Mouse (Mus musculus) layer of hippocampus, postnatal 36 days (tissue): Measurements from ENCODE around the gene Ppfibp1. TPM values are rescaled to one million over a fixed set of nuclear protein-coding genes. Genes with fewer than 3 reads are reported as not detected.

ENCODE experiments used
- DNase-seq, 2 experiments: peaks; one replicate each; pipeline ENCODE4 v3.0.0; 2022
- total RNA-seq, 2 experiments: library from RNA; stranded (reverse); gene quantifications; 2 replicates each; pipeline ENCODE4 v1.2.3; 2021

Gene Ppfibp1
- total RNA-seq, 2 experiments from 2014 or later = 41.2 to 44.2 TPM

DNA sequence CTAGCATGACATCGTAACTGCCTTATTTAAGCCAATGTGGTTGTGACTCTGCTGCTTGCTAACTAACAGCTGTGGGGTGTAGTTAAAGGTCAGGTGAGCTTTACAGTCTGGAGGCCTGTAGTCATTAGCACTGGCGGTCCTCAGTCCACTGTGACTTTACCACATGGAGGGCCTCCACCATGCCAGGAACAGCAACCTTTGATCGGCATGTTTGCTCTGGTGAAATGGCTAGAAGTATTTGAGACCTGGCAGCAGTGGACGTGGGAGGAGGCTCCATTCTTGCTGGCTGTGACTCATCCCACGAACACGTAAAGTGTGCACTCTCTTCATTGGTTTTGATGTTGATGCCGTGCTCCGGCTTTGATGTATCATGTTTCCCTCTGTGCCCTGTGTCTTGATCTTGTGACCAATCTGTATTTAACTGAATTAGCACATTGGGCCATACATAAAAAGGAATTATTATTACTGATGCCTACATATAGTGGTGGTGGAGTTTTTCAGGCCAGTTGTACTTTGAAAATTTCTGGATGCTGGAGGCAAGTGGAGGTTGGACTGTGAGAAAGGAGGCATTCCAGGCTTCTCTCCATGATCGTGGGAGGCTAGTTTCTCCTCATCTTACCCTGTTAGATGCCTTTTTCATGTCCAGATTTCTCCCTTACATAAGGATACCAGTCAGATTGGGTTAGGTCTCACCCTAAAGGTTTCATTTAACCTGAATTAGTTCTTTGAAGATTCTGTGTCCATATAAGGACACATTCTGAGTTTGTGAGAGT lies 71.8 kb downstream of the Ppfibp1 start:
- DNase-seq = no peak

DNA sequence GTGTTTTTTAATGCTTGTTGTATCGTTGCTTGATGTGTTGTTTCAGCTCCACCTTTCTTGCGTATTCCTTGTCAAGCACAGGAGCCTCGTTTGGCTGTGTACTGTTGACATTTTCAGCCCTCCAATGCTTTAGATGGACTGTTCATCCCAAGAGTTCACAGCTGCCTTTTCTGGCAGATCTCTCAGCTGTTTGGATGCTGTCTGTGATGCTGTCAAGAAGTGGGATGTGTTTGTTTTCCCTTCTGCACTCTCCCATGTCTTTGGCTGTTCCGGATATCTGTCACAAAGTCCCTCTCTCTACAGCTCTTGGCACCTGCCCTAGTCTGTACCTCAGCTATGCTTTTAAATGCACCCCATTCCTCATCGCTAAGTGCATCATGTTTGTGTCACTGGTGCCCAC lies 72.7 kb downstream of the Ppfibp1 start:
- no peak for DNase-seq

DNA sequence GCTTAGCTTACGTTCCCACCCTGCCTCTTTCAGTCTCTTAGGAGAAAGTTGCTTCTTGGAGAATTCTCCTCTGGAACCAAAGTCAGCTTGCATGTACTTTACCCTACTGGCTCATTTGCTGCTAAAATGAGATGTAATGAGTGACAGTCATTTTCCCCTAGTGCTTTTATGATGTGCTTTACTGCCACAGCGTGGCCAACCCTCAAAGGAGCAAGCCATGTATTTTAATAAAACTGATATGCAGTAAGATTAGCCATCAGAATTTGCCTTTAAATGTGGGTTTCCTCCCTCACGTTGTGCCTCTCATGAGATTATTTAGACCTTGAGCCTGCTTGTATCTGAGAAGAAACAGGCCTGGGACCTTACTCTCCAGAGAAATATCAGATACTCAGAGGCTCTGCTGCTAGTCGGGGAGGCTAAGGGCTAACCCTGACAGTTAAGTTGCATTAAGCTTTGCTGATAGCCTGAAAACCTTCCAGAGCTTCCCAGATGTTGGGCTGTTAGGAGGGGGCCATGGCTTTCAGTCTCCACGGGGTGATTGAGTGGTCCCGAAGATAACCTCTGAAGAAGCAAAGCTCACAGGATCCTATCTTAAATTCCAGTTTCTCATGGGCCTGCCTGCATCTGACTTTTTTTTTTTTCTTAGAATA lies 73.7 kb downstream of the Ppfibp1 start:
- no peak for DNase-seq

DNA sequence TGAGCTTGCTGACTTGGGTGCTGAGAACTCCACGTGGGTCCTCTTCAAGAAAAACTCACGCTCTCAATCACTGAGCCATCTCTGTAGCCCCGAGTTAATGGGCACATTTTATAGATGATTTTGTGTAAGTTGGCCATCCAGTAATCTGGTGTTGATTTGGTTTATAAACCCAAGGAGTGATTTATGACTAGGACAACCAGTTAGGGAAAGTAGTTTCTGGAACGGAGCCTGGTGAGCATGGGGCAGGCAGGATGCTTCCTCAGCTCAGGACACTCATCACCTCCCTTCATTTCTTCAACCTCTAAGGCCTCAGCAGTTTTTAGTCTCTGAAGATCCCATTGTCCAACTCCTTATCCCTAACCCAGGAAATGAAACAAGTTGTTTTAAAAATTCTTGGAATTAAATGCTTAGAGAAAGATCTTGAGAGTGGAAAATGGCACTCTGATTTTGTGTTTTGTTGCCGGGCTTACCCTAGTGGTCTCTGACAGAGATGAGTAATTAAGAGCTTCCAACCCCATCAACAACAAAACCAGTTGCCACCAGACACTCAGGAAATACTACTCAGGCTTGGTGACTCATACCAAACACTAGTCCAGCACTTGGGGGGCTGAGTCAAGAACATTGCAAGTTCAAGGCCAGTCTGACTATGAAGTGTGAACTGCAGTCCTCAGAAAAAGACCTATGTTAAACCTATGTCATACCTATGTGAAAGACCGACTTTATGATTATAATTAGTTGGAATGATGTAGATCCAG lies 75.3 kb downstream of the Ppfibp1 start:
- DNase-seq = no peak

DNA sequence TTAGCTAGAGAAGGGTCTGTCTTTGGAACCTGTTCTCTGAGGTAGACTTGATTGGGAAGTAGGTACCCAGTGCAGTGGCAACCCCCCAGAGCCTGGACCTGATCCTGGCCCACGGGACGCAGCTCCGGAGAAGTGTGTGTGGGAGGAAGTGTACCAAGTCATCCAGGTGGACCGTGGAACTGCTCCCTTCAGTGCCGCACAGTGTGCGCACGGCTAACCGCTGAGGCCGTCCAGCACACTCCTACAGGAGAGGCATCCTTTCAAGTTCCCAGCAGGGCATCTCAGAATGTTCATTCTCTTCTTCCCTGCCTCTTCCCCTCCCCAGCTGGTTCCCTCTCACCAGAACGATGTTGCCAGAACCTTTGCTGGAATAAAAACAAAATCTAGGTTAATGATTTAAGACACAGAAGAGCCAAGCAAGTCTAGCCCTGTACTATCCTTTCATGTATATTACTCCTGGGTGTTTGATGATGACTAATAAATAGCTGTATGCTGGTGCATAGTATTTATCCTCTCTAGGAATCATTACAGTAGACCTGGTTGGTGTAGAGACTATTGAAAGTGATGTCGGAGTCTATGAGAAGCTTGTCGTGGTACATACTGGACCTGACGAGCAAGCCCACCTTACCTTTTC lies 77.0 kb downstream of the Ppfibp1 start:
- DNase-seq = no peak

DNA sequence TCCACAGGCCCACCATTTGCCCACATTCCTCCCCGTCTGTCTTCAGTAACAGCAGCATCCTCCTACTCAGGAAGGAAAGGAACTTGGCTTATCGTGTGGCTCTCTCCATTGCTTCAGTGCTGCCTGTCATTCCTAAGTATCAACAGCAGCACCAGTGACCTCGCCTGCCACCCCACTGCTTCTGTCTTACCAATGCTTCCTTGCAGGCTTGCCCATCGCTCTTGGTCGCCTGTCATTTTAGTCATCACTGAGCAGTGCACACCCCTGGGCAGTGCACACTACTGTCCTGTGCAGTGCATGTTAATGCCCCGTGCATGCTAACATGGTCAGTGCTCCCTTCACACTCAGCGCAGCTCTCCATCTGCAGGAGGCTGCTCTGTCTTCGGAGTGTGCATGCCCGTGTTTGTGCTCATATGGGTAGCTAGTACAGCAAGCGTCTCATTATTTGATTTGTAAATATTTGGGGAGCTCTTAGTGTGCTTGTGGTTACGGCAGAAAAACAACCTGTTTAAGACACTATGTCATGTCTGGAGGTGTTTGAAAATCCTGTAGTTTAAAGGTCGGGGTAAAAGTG lies 78.2 kb downstream of the Ppfibp1 start:
- DNase-seq = no peak

DNA sequence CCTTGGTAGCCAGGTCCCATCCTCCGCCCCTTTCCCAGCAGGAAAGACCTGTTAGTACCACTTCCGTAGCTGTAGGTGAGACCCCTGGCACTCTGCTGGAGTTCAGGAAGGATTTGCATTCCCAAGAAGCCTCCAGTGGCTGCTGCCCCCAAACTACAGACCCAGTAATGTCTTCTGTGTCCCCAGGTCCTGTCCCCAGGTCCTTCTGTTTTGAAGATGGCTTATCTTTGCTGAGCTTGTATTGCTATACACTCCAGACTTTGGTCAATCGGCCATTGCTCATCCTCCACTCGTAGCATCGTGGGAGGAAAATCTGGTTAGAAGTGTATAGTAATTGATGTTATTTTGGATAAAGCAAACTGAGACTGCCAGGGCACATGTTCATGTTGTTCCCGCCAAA lies 79.5 kb downstream of the Ppfibp1 start:
- DNase-seq = no peak

DNA sequence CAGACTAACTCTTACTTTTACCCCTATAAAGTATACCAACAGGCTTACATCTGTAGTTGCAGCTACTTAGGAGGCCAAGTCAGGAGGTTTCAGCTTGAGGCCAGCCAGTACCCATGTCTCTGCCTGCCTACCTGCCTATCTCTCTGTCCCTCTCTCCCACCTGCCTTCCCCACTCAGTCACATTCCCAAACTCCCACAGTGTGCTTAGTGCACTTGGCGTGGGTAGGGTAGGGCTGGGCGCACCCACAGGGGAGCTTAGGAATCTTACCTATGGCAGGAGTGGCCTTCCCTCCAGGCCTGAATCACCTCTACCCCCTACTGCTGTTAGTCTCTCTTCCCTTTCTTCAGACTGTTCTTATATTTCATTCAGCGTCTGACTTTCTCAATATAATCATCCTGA lies 82.5 kb downstream of the Ppfibp1 start:
- DNase-seq = no peak

DNA sequence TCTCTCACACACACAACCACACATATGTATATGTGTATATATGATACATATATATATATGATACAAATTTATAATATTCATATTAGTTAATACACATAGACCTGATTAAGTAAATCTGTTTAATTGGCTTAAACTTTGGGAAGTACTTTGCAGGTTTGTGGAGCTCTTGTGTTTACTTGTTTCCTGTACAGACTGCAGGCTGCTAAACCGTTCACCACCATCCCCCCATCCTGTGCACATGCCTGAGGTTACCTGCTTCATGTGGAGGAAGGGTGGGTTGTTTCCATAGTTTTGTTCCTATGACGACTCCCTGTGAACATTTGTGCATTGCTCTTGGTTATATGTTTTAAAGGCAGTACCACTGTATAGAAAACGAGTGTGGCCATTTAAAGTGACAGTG lies 83.1 kb downstream of the Ppfibp1 start:
- no peak for DNase-seq

DNA sequence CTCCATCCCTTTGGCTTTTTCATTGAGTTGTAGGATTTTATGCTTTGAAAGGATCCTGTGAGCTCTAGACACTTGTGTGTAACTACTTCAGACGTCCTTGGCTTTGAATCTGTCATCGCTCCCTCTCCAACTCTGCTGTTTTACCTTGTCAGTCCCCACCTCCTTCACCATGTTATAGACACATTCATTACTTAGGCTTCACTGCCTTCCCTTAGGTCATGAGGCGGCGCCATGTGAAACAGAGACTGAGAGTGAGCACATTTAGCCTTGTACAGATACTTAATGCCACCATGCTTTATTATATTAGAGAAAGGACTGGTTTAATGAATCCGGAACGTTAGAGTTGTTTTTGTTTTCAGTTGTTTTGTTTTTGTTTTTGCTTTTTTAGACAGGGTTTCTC lies 83.7 kb downstream of the Ppfibp1 start:
- DNase-seq = no peak

DNA sequence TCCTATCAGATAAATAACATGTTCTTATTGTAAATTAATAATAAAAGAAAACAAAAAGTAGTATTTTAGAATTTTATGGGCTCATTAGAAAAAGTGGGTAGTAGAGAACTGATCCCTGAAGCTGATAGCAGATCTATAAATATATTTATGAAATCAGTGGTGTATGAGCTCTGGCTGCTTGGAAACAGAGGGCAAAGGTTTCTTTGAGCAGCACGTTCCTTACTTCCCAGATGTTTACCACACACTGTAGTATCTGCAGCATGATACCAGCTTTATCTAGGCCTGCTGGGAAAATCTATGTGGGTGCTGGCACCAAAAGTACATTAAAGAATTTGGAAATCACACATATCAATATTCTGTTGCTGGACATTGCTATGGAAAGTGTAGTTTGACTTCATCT lies 84.5 kb downstream of the Ppfibp1 start:
- DNase-seq = no peak

DNA sequence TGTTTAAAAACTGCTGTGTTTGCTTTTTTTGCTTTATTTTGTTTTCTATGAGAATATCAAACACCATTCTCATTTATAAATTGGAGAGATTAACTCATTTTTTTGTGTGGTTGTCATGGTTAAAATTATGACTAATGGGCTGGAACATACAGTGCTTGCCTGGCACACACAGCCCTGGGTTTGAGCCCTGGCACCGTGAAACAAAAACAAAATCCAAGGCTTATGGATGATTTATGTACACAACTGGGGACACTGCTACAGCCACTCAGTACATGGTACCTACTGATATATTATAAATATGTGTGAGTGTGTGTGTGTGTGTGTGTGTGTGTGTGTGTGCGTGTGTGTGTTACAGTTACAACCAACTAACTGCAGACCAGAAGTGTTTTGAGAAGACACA lies 85.1 kb downstream of the Ppfibp1 start:
- DNase-seq = no peak

DNA sequence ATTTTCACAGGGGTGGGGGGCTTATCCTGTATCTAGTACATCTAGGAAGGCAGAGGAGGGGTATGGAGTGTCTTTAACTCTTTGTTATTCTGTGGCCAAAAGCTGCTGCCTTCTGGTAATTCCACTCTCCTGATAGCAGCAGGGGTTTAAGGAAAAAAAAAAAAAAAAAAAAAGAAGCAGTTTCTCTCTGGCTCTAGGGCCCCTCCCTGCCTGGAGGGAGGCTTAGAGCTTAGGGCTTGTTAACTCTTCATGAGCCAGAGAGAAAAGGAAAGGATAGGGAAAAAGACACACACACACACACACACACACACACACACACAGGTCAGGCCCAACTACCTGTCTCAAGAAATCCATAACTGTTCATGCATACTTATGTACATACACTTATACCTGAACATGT lies 85.5 kb downstream of the Ppfibp1 start:
- no peak for DNase-seq

DNA sequence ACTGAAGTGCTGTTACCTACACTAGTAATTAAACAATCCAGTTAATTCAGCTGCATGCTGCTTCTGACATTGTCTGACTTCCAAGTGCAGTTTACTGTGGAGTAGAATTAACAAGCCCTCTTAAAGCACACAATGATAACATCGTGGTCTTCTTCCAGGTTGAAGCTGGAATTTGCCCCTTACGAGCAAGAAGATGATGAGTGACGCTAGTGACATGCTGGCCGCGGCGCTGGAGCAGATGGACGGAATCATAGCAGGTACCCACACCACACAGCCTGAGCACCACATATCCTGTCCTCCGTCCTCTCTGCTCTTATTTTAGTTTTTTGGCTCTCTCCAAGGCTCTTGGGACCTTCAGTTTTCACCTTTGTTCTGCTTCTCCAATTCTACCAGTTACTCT lies 88.2 kb downstream of the Ppfibp1 start:
- no peak for DNase-seq

DNA sequence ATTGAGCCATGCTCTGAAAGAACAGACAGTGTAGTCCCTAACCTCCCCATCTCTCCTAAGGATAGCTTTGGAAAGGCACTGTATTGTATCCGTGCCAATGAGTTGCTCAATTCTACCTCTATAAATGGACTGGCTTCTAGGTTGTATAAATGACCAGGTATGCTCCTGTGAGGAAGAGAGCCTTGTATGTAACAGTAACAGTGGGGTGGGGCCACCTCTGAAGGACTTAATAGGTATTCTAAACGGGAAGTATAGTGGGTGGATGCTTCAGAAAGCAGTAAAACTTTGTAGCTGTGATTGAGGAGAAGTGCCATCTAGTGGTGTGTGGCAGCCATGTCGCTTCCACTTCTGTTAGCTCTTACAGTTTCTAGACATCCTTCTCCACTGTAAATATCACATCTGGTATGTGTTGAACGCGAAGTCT lies 90.4 kb downstream of the Ppfibp1 start:
- DNase-seq = no peak

DNA sequence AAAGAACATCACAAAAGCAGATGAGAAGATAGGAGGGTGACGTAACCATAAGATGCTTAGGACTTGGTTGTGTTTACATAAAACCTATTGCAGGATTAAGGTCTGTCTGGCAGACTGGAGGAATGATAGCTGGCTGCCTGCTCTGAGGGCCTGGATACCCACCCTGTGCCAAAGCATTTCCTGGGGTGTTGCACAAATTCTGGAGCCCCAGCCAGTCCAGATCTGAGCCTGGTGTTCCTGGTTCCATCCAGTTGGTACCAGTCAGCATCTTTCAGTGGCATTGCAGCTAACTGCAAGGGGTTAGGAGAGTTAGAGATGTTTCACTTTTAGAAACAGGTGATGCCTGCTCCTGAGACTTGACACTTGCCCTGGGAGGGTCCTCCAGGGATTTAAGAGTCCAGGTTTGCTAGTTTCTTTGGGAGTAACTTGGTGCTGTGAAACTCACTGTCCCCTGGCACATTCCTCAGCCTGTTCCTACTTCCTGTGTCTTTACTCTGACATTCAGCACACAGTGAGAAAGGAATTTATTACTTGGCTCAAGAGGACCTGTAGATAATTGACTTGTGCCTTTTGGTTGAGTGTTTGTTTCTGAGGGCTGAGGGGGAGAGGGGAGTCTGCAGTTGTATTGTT lies 90.9 kb downstream of the Ppfibp1 start:
- DNase-seq = no peak

DNA sequence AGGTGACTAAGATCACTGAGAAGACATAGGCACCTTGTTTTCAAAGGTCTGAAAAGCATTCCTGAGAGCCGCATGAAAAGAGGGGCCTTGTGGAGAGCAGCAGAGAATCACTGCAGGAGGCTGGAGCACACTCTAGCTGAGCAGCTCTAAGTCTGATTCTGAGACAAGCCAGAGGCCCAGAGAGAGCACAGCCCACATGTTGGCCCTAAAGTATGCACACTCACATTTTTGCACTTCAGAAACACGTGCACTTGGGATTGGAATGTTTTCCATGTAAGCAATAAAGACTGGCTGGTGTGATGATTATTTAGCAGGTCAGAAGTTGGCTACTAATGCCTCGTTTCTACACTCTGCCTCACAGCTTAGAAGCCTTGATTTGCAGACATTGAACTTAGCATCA lies 91.7 kb downstream of the Ppfibp1 start:
- DNase-seq = no peak

DNA sequence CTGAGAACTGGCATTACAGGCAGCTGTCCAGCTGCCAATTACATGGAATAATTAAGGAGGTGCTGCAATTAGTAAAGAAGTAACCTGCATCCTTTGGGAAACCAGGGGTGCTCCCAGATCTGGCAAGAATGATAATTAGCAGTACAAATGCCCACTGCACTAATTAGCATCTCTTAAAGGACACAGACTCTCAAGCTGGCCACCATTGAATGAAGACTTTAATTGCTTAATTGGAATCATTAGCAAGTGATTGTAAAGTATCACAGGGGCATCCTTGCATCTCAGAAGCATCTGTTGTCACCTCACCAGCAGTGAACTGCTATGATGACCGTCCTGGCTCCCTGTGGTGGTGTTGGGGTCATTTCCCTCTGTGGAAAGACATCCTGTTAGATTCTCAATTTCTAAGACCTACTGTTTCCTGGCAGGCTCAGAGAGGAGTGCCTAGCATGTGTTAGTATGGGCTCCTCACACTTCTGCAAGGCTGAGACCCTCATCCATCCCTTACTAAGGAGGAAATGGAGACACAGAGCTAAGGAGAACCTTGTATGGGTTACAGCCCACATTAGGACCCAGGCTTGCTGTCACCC lies 93.1 kb downstream of the Ppfibp1 start:
- no peak for DNase-seq

DNA sequence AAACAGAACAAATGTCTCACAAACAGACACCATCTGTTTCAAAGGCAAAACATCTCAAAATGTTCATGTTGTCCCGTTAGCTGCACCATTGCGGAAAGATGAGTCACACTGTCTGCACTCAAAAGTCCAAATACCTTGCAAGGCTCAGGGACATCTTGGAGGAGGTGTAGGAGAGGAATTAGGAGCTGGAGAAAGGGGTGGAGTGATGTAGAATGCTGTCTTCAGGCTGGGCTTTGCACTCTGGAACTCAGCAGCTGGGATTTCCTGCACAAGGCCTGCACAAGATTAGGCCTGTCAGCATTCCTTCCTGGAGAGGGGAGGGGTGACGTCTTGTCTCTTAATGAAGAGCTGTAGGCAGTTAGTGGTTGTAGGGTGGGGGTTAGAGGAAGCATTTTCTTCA lies 96.3 kb downstream of the Ppfibp1 start:
- DNase-seq = peak in 1 of 2 experiments; percentile 22

DNA sequence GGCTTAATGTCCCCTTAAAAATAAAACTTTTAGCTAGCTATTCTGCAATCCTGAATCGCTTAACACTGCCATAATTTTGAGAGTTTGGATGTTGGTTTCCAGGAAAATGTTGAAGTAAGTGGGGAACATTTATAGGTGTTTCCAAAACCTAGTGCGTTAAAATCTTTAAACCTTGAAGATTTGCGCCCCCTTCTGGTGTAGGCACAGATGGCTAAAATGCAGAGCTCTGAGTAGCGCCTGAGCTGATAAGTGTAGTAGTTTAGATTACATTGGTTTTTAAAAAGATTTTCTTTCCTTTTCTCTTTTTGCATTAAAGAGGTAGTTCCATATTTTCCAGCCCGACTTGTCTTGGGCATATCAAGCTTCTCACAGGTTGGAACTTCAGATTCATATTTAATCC lies 105.9 kb downstream of the Ppfibp1 start:
- DNase-seq = peak in 1 of 2 experiments; percentile 24

DNA sequence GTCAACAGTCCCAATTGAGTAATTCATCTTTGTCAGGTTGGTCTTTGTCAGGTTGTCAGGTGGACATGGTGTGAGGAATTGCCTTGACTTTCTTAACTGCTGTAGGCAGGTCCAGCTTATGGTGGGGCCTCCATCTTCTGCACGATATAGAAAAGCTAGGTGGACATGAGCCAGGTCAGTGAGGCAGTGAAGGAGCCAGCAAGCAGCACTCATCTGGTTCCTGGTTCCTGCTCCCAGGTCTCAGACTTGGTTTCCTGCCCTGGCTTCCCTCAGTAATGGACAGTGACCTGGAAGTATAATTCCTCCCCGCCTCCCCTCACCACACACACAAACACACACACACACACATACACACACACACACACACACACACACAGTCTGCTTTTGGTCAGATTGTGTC lies 107.1 kb downstream of the Ppfibp1 start:
- DNase-seq = no peak

DNA sequence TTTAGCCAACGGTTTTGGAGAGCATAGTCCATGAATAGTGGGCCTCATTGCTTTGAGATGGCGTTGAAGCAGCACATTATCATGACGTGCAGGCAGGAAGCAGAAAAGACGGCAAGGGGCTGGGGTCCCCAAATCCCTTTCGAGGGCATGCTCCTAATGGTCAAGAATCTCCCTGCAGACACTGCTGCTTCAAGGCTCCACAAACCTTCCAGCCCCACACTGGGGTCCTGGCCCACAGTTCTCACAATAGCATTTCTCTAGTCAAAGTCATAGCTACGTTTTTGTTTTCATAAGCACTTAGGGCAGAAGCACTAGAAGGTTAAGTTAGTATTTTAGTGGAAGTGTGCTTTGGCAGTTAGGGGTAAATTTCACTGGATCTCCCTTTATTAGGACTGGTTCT lies 107.6 kb downstream of the Ppfibp1 start:
- DNase-seq = no peak
